Mouse (Mus musculus) brain, embryonic 14.5 days (tissue): ENCODE results near the gene Lrrc8c.

Experiments
- CTCF ChIP-seq: fragments of 200-500 bp; IDR thresholded peaks from 2 replicates; pipeline ENCODE4 v1.5.1; 2012; ENCODE audit warnings: inconsistent platforms, mild to moderate bottlenecking, moderate library complexity, borderline replicate concordance; ENCODE audit not compliant: insufficient read depth, insufficient read length; ENCODE audit errors: extremely low read depth
- POLR2A ChIP-seq: fragments of 200-500 bp; IDR thresholded peaks from 2 replicates; pipeline ENCODE4 v1.6.1; 2012; ENCODE audit warnings: mild to moderate bottlenecking, inconsistent platforms, borderline replicate concordance; ENCODE audit not compliant: poor library complexity, insufficient read depth, insufficient read length, severe bottlenecking; ENCODE audit errors: extremely low read depth

DNA sequence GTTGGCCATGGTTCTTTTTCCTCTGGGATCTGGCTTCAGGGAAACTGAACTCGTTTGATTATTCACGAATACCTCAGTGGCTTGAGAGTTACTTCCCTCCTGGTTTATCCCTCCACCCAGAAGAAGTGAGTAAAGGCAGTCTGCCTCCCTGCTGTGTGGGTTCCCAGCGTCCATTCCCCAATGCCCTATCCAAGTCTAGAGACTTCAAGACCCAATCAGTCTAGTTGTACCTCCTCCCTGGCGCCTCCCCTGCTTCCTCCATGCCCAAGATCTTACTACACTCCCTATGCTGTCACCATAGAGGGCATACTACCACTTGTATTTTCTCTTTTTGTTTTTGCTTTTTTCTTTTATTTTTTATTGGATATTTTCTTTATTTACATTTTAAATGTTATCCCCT is 80.1 kb downstream of the Lrrc8c start:
- no peak for TF ChIP-seq CTCF
- no peak for TF ChIP-seq POLR2A
